Mouse (Mus musculus): ENCODE results near the gene Ptprs. TPM values are rescaled to one million over a fixed set of nuclear protein-coding genes. Genes with fewer than 3 reads are reported as not detected.
A peak's percentile ranks its signal among the peaks of the same experiment; 100 is the strongest.

The Ptprs gene
- total RNA-seq, 1 experiment from 2014 or later = 222 TPM

DNA sequence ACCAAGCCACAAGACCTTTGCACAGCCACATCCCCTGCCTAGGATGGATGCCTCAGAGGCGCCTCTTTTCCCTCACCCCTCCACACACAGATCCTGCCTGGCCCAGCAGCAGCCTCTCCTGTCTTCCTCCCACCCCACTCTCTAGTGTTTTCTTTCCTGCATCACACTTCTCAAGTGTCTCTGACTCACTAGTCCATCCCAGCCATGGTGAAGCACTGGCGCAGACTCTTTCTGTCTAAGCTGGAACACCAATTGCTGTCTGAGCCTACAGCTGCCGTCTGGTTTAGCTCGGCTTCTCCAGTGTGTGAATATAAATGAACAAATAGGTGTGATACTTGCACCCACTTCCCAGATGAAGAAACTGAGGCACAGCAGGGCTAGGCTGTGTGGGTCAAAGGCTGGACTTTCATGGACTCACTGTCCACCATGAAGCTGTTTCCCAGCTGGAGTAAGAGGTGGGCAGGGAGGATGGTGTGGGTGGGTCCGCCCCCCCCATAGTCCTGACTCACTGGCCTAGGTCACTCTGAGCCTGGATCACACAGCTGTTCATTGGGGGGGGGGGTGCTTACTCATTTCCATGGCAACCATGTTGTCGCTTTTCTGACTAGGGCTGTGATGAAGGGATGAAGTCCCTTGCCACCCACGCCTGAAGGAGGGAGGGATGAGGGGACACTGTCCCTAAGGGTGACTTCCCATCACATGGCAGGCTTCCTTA lies 14.3 kb upstream of the Ptprs start:
- no peak for DNase-seq

DNA sequence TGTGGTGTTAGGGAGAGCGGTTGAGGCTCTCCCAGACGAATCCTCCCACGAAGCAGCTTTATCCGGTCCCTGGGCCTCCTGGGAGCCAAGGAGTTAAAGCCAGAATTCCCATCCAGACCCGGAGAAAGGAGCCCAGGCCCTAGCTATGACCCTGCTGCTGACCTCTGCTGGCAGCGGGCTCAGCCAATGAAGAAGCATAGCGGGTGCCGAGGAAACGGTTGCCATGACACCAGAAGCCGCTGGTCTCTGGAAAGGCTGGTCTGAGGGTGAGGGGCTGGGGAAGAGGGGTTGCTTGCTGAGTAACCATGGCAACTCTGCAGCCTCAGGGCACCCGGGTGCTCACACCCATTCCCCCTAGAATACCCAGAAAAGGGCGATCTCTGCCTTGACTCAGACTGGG lies 11.7 kb upstream of the Ptprs start:
- DNase-seq = no peak

GRCm38 (mm10) chr17:56487441-56487888 lies 11.2 kb upstream of the Ptprs start:
- DNase-seq = no peak

- no peak for DNase-seq
Observed at GRCm38 (mm10) chr17:56485926-56486325, 9.6 kb upstream of the Ptprs start.

GRCm38 (mm10) chr17:56485118-56485517 lies 8.8 kb upstream of the Ptprs start:
- no peak for DNase-seq

DNA sequence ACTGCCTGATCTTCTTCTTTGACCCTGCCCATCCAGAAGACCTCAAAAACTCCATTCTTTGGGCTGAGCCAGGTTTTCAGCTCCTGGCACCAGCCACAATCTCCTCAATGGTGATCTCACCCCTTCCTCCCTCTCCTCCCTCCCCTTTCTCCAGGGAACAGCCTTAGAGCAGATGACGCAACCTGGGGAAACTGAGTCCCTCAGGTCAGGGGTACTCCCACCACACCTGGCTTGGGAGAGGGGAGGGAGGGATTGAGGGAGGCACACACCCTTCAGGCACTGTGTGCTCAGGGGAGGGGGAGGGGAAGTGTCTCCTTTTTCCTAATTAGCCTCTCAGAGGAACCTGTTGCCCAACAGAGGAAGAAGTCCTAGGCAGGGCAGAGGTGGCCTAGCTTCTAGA lies 6.4 kb upstream of the Ptprs start:
- DNase-seq = no peak

DNA sequence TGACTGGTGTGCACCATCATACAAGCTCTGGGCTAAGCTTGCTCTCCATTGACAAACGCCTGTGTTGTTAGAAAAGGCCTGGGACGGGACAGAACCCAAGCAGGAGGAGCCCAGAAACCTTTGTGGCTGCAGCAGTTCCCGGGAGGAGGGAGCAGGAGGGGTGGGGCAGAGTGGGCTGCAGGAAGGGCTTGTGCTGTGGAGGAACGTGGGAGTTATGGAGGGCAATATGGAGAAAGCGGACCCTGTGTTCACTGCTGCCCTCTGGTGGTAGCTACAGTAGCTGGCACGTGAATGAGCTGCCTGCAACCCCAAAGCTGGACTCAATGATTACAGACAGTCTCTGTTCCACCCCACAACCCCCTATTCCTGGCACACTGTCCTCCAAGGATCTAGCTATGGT lies 3.1 kb upstream of the Ptprs start:
- peak; percentile 68 for DNase-seq

- DNase-seq = peak; percentile 67
Observed at GRCm38 (mm10) chr17:56478191-56478611, 1.9 kb upstream of the Ptprs start.

DNA sequence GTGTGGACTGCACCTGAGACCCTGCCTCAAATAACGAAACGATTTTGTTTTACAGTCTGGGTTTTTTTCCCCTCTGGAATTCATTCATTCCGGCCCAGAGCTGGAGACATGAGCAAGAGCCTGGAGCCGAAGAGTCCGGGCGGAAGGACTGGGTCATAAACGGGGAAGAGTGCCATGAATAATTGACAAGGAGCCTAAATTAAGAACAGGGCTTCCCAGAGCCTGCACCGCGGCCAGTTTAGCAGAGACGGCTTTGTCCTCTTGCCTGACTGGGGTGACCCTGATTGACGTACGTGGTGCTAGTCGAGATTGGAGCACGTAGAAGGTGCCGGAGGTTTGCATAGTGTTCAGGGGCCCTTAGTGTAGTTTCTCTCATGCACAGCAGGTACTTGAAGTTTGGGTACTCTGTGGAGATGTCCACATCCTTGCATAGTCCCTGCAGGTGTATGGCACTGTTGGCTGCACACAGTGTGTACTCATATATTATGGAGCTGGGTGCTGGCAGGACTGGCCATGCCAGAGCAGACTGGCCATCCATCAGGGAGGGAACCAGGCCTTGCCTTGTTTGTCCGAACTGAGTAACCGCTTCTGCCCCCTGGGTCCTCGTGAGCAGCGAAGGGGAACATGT lies 1.0 kb upstream of the Ptprs start:
- no peak for DNase-seq

- DNase-seq = peak; percentile 66
Observed at GRCm38 (mm10) chr17:56475584-56476401, 490 bp downstream of the Ptprs start.

GRCm38 (mm10) chr17:56474831-56475581 lies 1.3 kb downstream of the Ptprs start:
- no peak for DNase-seq

GRCm38 (mm10) chr17:56474311-56474830 lies 1.9 kb downstream of the Ptprs start:
- DNase-seq = peak; percentile 29

- no peak for DNase-seq
Observed at GRCm38 (mm10) chr17:56473611-56473905, 2.7 kb downstream of the Ptprs start.

DNA sequence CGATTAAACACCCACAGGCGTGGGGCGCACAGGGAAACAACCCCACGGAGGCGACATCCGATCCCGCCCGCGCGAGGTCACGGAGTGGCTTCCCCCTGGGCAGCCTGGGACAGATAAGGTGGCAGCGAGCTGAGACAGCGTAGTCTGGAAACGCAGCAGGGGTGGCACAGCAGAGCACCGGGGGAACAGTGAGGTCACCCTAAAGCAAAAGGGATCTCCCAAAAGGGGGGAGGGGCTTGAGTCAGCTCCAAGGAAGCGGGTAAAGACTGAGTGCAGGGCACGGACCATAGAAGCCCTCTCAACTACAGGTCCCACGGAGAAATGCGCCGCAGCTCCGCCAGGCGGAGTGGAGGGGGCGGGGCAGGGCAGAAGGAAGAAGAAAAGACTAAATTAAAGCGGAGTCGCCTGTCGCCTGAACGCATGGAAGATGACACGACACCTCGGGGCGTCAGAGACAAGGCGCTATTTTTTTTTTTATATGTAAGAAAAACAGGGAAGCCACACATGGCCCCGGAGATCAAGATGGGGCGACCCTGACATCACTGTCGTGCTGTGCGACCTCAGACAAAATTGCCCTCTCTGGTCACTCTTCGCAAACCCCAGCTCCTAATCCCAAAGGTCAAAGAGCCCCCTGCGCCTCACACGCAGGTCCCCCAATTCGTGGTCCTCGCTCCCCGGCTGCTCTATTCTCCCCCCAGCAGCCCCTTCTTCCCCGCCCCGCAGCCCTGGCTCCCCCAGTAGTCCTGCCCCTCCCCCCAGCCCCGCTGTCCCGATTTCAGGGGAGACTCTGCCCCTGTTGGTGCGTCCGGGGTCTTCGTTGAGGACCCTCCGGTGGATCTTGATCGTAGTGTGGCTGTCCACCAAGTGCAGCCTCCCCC lies 3.3 kb downstream of the Ptprs start:
- peak; percentile 77 for DNase-seq

DNA sequence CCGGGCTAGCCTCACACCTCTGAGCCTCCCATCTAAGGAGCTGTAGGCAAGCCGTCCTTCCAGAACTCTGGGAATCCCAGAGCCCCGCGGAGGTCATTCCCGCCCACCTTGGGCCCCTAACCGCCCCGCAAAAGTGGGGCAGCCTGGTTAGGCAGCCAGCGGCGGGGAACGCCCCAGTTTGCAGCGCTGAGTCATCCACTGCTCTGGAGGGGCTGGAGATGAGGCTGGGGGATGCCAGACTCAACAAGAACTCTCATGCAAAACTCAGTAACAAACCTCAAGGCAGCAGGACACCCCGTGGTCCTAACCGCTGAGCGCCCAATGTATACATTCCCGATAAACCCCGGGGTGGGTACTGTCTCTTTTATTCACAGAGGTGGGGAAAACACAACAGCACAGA lies 4.2 kb downstream of the Ptprs start:
- peak; percentile 39 for DNase-seq

DNA sequence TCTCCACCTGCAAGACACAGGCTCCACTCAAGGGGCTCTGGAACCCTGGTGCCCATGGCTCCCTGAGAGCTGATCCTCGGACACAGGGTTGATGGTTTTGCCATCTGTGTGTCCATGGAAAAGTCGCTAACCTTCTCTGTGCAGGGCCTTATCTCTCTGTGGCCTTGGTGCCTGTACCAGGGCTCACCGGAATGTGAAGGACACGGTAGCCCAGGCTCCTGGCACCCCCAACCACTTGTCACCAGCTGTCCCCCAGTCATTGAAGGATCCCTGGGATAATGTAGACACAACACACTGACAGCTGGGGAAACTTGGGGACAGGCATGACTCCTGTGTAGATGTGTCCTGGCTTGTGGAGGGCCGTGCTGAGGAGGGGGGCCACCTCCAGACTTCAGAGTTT lies 5.1 kb downstream of the Ptprs start:
- peak; percentile 43 for DNase-seq

DNA sequence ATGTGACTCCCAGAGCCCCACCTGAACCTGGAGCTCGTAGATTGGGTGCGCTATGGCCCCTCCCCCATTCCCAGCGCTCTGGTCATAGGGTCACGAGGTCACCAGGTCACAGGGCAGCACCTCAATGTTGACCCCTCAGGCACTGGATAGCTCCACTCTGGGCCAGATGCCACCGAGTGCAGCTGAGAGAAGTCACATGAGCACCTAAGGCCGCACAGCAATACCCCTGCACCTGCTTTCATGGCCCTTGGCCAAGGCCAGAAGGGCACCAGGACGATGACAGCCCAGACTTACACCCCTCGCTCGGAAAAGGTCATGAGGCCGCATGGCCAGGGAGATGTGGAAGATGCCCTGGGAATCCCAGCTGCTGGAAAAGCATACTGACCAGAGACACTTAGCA lies 5.7 kb downstream of the Ptprs start:
- DNase-seq = no peak

DNA sequence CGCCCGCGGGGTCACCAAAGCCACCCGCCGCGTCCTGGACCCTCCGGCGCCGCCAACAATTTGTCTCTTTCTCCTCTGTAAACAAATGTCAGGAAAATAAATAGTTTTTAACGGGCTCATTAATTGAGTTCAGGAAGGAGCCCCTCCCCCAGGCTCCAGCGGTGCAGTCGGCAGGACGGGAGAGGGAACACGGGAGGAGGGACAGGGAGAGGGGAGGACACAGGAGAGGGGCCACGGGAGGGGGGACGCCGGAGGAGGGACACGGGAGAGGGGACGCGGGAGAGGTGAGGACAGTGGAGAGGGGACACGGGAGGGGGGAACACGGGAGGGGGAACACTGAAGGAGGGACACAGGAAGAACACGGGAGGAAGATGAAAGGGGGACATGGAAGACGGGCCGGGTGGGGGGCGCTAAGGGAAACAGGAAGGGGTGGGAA lies 6.3 kb downstream of the Ptprs start:
- peak; percentile 30 for DNase-seq

GRCm38 (mm10) chr17:56469275-56469674 lies 7.0 kb downstream of the Ptprs start:
- no peak for DNase-seq

DNA sequence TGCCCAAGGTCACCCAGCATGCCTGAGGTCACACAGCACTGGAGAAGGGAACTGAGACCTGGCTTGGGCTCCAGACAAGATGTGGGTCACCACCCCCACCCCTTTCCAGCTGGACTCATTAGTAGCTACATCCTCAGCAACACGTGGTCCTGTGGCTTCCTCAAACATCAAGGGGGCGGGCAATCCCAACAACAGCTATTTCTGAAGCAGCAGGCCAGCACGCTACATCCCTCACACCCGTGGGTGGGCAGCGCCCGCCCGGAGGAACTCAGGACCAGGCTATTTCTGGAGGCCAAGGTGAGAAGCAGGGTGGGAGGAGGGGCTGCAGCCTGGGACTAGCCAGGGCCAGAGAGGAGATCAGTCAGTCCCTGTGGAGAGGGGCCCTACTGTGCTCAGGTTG lies 7.4 kb downstream of the Ptprs start:
- no peak for DNase-seq

DNA sequence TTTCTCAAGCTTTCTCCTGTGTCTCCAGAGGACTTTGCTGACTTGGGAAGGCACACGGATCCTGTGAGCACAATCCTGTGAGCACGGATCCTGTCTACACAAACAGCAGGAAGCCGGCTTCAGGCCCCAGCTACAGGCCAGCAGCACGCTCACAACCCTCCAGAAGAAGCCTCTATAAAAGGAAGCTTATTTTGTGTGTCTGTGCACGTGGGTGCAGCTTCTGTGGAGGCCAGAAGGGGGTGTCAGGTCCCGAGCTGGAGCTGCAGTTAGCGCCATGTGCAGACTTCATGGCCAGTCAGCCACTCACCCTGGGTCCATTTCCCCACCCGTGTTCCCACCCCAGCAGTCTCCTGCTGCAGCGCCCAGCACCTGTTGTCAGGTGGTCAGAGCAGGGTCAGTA lies 7.9 kb downstream of the Ptprs start:
- DNase-seq = no peak
